Mouse (Mus musculus): ENCODE data around the gene Ankrd55.
A peak's percentile ranks its signal among the peaks of the same experiment; 100 is the strongest.
"Not testable (repeated sequence)": the region's sequence is repeated elsewhere in the genome, so short reads cannot be mapped to it uniquely, and the experiment has no call there.

The Ankrd55 gene

DNA sequence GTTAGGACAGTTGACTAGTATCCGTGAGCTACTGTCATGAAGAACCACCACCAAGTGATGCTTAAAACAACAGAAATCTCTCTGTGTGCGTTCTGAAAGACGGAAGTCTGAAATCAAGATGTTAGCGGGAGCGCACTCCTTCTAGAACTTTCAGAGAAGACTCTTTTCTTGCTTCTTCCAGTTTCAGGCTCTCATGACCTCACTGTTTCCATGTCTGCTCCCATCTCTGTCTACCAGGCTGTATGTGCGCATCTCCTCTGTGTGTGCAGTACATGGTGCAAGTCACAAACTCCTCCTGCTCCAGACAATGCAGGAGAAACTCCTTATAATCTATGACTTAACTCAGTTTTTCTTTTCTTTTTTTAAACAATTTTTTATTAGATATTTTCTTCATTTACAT lies 4.8 kb downstream of the Ankrd55 start:
- no peak for DNase-seq (ENCODE audit: low spot score in 2 of 2)

DNA sequence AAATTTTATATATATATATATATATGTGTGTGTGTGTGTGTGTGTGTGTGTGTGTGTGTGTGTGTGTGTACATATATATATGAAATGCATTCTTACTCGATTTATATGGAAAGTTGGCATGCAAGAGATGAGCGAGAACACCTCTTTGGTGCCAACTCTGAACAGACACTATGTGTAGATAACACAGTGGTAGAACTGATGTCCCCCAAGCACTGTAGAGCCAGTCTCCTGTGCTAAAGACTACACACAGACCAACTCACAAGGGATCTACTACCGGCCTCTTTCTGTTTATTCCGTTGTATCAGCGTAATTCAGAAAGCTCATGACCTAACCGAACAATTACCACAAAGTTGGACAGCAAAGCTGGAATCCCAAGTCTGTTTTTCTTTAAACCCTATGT lies 6.2 kb downstream of the Ankrd55 start:
- DNase-seq (ENCODE audit: low spot score in 2 of 2), result no peak

DNA sequence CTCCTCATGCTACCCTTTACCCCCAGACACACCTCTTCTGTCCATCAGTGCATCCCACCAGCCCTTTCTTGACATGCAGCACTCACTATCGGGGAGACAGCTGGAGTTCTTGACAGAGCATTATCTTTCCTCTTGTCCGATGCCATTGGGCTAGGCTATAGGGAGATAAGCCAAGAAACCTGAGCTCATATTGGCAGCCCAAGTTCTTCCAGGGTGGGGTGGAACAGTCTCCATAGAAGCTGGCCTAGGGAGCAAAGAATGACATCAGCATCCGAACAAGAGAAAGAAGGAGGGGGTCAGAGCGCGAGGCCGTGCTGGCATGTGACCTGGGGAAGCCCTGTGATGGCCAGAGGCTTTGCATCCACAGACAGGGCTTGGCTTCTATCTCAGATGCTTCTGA lies 9.5 kb downstream of the Ankrd55 start:
- DNase-seq (ENCODE audit: low spot score in 2 of 2), result no peak

DNA sequence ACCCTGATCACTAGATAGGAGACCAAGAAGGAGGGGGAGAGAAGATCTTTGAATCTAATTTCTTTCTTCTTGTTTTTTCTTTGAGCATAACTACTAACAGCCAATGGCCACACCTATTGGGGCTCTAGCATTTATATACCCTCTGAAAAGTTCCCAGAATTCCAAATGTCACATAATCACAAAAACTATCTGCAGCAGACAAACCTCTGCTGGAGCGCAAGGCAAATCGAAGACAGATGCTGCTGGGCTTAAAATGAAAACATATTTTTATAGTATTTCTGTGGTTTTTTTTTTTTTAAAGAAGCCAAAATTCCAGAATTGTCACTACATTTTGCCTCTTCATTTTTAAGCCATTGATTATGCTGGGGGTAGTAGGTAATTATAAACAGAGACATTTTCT lies 15.2 kb downstream of the Ankrd55 start:
- no peak for DNase-seq (ENCODE audit: low spot score in 2 of 2)

DNA sequence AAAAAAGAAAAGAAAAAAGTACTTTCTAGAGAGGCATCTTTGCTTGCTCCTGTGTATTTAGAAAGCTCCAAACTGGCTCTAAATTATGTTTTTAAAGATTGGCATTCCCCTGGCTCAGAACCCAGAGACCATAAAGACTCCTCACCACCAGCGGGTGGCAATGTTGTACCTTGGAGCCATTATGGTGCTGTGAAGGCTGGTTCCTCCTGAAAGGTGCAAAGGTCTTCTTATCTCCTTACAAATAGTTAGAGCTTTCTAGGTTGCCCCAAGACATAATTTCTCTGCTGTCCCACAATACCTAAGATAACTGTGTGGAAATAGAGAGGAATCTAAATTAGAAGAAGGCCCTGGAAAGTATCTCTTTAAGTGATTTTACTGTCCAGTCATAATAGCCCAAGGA lies 20.4 kb downstream of the Ankrd55 start:
- no peak for DNase-seq (ENCODE audit: low spot score in 2 of 2)

DNA sequence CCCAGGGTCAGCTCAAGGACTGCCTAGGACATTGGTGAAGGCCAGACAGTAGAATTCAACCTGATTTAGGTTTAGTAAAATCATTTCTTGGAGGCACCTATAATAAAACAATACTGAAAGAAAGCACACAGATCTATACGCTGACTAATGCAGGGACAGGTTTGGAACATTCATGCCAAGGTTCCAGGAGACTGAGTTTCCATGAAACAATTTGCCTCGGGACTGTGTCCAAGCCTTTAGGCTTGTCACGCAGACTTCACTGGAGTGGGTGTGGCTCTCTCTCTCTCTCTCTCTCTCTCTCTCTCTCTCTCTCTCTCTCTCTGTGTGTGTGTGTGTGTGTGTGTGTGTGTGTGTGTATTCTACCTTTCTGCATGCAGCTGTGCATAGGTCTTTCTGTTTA lies 23.4 kb downstream of the Ankrd55 start:
- DNase-seq (ENCODE audit: low spot score in 2 of 2), result not testable (repeated sequence)

DNA sequence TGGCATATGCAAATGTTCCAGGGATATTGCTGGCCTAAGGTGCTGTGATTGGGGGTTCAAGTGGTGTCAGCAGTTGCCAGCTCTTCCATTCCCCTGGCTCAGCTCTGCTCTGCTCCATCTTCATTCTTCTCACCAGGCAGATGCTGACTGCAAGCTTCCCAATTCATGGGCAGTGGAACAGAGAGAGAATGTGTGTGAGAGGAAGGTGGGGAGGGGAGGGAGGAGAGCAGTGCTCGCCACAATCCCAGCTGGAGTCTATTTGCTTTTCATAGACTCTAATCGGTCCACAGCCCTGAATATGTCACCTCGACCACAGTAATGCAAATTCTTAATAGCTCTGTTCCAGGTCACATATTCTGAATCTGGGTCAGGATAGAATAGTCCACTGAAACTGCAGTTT lies 27.2 kb downstream of the Ankrd55 start:
- DNase-seq (ENCODE audit: low spot score in 2 of 2), result no peak

DNA sequence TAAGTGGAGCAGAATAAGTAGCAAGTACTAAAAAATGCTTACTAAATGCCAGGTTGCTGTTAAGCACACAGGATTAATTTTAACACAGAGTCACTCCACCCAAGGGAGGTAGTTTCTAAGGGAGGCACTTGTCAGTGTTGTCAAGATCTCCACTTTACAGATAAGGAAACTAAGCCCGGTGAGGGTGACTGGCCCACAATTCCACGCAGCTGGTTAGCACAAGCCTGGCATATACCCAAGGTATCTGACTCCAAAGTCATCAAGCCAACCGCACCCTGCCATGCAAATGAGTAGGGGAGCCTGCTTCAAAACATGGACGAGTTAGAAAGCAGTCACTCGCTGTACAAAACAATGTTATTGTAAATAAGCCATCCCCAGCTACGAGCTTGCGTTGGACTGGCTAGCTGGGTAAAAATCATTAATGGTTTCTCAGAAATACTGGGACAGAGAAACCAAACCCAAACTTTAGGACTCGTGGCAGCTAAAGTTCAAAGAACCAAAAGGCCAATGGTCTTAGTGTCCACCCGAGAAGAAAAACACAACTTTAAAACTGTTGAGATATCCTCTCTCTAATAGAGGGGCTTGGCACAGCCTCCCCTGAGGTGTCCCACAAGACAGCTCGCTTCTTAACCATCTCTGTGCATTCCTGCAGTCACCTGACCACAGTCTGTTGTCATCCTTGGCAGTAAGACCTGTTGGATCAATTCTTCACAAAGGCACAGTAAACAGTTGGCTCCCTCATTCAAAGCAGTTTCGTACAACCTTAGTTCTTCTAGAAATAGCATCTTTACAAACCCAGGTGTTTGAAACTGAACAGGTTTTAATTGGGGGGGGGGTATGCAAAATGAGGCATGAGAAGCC lies 28.6 kb downstream of the Ankrd55 start:
- DNase-seq (ENCODE audit: low spot score in 2 of 2), result no peak

DNA sequence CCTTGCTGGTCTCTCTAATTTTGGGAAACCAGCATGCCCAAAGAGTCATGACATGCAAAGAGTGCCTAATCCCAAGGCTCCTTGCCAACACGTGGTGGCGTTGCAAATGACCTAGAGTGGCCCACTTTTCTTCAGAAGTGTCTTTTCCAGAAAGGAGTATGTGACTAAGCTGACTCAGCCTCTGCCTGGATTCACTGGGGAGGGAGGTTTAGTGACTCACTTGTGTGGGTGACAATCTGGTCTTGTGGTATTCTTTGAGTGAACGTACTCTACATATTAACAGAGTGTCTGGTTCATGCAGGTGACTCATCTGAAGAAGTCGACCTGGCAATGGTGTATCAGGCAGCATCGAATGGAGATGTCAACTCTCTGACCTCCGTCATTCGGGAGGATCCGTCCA lies 29.9 kb downstream of the Ankrd55 start:
- DNase-seq (ENCODE audit: low spot score in 2 of 2), result no peak

DNA sequence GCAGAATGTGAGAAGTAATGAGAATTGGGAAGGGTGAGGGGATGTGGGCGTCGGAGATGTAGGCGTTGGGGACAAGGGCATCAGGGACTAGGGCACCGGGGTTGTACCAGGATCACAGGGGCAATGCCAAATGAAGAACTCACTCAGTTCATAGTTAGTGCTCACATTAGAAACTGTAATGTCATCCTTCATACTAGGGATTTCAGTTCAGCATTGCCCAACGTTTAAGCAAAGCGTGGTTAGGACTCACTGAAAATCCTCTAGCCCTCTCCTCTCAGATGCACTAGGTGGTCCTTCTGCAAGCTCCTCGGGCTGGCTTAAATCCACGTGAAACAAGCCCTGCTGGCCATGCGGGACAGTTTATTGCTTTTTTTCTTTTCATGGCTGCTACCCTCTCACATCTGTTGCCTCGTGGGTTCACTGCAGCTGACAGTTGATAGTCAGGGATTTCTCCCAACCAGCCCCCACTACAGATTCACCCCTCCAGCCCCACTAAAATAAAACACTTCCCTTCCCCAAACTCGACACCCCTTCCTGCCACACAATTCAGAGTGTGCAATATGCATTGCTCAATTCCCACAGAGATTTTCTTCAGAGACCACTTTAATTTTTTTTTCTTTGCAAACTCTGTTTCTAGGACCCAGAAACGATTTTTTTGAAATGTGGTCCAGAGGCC lies 35.5 kb downstream of the Ankrd55 start:
- DNase-seq (ENCODE audit: low spot score in 2 of 2), result no peak

DNA sequence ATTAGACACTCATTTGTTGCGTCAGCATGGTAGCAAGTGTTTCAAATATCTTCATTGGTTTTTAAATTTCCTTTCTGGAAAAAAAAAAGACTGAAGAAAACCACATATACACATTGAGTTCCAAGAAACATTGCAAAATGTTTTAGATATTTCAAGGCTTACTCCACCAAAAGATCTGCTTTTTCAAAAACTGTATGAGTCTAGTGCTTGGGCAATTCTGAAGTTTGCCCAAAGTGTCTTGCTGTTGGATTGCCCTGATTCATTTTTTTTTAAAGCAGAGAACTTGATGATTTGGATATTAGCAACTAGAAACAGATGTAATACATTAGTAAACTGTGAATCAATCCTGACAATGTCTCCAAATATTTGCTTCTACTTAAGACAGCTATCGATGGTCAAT lies 36.9 kb downstream of the Ankrd55 start:
- no peak for DNase-seq (ENCODE audit: low spot score in 2 of 2)

DNA sequence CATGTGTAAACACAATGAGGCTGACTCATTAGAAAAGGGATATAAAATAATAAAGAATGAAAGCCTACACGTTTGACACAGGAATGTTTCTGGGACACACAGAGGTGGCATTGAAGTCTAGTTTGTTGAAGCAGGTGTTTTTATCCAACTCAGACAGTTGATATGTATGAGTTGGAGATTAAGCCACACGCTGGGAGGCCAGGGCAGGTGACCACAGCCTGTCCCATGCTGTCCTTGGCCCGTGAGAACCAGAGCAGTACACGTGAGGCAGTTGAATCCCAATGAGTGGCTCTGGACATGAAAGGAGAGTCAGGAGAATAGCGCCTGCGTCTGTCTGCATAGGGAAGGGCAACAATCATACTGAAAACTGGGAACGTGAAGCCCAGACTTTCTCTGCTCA lies 38.2 kb downstream of the Ankrd55 start:
- no peak for DNase-seq (ENCODE audit: low spot score in 2 of 2)

DNA sequence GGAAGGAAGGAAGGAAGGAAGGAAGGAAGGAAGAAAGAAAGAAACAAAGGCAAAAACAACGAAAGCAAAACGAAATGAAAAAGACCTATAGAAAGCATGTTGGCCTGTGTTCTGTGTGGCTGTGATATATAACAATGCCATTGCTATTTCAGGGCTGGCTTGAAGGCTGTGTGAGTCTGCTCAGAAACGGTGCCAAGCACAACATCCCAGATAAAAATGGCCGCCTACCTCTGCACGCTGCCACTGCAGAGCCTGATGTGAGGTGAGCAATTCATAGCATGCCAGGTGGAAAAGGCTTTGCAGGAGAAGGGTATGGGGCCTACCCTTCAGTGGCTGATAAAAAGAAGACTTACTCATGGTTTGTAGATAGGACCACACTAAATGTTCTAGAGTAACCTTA lies 38.7 kb downstream of the Ankrd55 start:
- no peak for DNase-seq (ENCODE audit: low spot score in 2 of 2)

DNA sequence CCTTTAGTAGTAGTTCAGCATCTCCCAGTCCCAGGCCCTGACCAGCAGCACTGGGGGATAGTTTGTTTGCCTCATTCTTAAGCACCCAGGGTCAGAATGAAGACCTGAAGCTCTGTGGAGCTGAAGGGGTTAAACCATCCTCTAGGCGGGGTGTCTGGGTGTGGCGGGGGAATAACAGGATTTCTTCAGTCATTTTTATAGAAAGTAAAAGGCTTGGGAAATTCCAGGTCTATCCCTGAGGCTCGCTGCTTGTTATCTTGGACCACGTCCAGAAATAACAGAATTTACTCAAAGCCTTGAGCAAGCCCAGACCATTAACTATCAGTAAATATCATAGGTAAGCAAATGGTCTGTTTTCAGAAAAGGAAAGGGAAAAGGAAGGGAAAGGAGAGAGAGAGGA lies 39.3 kb downstream of the Ankrd55 start:
- no peak for DNase-seq (ENCODE audit: low spot score in 2 of 2)

DNA sequence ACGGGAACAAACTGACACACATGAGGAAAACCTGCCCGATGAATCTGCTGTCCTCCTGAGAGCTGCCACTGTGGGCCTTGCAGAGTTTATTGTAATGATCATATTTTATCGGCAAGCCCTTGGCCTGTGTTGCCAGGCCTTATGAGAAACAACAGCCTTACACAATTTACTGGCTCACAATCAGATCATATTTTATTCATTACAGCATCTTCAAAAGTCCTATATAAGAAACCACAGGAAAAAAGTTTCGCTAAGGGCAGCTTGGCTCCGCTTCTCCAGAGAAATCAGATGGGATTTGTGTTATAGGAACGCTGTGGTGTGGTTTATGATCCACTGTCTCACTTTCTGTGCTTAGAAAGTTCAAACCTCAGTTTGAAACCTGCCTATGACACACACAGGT lies 42.0 kb downstream of the Ankrd55 start:
- DNase-seq (ENCODE audit: low spot score in 2 of 2), result no peak

DNA sequence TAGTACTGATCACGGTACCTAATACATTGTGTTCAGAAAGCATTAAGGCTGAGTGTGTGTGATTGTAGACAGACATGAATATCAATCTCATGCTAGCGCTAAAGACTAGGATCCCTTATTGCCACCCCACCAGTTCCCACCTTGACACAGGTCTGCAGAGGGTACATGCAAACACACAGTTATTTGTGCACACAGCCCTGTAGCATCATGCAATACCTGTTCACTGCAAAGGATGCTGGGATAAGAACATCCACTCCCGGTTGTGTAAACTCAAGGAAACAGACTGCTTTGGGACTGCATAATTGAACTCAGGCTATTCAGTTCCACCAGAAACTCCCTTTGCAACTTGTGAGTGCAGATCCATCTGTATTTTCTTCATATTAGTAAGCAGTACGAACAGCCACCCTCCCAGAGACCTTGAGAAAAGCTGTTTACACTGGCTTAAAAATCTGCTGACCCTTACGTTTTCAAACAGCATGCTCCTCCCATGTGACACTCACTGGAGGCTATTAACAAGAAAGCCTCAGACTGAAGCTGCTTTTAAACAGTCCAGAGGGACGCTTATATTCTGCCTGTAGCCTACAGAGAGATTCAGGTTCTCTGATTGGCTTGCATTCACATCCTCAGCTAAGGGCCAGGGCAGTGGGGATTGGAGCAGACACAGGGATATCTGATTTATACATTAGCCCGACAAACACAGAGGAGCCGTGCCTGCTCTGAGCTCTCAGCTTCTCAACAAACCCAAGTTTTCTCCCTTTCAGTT lies 42.8 kb downstream of the Ankrd55 start:
- no peak for DNase-seq (ENCODE audit: low spot score in 2 of 2)

DNA sequence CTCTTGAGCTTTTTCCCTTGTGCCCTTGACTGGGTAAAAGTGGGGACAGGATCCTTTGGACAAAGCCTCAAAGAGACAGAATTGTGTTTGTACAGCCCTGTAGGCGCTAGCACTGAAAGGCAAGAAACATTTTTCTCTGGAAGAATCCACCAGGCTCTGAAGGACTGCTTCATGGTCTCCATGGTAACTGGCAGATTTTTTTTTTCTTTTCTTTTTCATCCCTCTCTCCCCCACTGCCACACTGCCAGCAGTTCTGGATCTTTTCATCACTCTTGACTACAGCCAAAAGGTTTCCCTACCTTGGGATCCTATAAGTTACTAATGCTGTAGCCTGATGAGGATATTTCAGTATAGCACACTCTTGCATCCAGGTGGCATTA lies 43.4 kb downstream of the Ankrd55 start:
- peak in 1 of 2 experiments; percentile 29 for DNase-seq (ENCODE audit: low spot score in 2 of 2)

DNA sequence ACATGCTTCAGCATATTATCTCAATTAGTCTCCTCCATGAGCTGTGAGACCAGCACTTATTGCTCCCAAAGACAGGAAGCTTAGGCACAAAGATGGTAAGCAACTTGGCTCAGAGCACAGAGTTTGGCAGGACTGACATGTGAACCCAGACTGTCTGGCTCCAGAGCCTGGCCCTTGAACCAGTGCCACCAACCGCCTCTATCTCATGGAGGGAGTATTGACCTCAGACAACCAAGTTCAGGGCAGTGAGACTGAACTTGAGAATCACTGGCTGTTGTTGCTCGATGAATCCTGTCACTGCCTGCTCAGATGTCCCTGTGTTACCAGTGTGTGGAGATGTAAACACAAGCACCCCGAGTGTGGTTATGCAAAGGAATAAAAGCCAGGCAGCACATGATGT lies 47.3 kb downstream of the Ankrd55 start:
- no peak for DNase-seq (ENCODE audit: low spot score in 2 of 2)

DNA sequence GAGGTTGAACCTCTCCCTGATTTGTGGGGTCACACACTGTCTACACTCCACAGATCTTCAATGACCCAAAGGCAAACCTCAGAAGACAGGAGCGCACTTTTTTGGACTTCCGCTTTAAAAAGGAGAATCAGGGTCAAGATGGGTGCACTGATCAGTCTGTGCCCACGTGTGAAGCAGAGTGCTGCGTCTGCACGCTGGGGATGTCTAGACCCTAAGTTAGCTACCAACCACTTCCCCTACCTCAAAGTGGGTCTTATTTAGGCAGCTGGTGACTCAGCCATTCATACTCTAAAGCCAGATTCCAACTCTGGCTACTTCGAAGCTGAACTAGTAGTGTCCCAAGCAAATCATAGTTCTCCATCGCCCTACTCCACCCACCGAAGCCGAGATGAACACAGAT lies 48.9 kb downstream of the Ankrd55 start:
- DNase-seq (ENCODE audit: low spot score in 2 of 2), result peak in 1 of 2 experiments; percentile 10

DNA sequence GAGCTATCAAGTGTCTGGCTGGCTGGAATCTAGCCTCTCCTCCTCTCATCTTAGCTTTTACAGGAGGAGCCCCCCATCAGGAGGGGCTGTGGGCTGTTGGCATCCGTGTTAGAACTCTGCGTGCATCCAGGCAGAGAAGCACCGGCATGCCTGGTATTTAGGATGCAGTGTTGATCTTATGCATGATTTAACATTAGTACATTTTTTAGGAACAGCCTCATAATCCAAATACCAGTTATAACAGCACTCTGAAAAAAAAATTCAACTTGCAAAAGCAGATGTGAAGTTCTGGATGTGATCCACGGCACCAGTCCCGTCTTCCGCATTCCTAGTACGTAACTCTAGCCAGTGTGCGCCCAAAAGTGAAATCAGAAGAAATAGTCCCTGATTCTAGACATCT lies 52.0 kb downstream of the Ankrd55 start:
- DNase-seq (ENCODE audit: low spot score in 2 of 2), result no peak

DNA sequence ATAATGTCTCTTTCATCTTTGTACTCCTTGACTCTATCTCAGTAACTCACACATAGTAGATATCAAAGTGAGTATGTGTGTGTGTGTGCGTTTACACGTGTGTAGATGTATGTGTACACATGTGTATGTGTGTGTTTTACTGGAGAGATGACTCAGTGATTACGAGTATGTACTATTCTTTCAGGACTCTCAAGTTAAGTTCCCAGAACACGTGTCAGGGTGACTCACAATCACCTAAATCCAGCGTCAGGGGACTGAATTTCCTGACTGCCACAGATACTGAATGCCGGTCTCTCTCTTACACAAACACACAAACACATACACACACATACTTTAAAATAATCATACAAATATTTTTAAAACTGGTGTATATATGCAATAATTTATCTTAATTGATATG lies 52.5 kb downstream of the Ankrd55 start:
- no peak for DNase-seq (ENCODE audit: low spot score in 2 of 2)

DNA sequence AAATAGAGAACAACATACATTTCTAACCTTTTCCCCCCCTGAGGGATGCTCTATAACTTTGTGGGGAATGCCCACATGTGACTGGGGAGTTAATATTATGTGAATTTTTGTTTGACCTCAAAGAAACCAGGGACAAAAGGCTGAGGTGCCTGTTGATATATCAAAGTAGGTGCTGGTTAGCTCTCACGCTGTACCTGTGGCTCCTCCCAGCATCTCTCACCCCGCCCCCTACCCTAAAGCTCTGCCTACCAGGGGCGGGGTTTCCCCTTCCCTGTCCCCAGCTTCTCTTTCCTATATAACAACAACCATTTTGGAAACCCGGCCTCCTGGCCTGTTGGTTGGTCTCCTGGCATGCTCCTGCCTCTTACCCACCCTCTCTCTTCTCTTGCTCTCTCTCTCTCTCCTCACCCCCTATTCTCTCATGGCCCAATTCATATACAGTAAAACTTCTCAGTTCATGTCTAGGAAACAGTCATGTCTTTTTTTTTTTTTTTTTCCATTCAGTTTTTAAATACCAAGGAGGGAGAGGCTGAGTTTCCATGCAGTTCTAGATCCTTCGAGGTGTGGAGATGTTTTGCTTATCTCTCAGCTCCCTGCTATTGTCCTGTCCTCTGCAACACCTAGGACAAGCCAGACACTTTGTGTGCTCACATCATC lies 54.8 kb downstream of the Ankrd55 start:
- DNase-seq (ENCODE audit: low spot score in 2 of 2), result no peak
